Mouse (Mus musculus) embryonic facial prominence, embryonic 12.5 days (tissue): ENCODE results near the gene Dclk1. TPM values are rescaled to one million over a fixed set of nuclear protein-coding genes. Genes with fewer than 3 reads are reported as not detected.

Experiments used
- ATAC-seq: fragments of 200-750 bp; cut with Nextera tagmentation; 2 replicates; pipeline ENCODE4 v1.8.0; 2017; ENCODE audit not compliant: insufficient number of reproducible peaks, insufficient read depth, low FRiP score, low TSS enrichment
- H3K27ac ChIP-seq: fragments of 300-500 bp; sonication (generic); 2 replicates; pipeline ENCODE4 v1.5.1; 2016; ENCODE audit warnings: mild to moderate bottlenecking
- H3K27me3 ChIP-seq: fragments of 300-500 bp; sonication (generic); 2 replicates; pipeline ENCODE4 v1.6.1; 2016; ENCODE audit warnings: mild to moderate bottlenecking, moderate library complexity
- H3K36me3 ChIP-seq: fragments of 300-500 bp; sonication (generic); 2 replicates; pipeline ENCODE4 v1.6.1; 2016; ENCODE audit warnings: mild to moderate bottlenecking
- H3K4me1 ChIP-seq: fragments of 300-500 bp; sonication (generic); 2 replicates; pipeline ENCODE4 v1.6.1; 2016
- H3K4me2 ChIP-seq: fragments of 300-500 bp; sonication (generic); replicated peaks from 2 replicates; pipeline ENCODE4 v1.6.1; 2016; ENCODE audit warnings: mild to moderate bottlenecking, moderate library complexity
- H3K4me3 ChIP-seq: fragments of 300-500 bp; sonication (generic); 2 replicates; pipeline ENCODE4 v1.5.1; 2016; ENCODE audit warnings: mild to moderate bottlenecking
- H3K9ac ChIP-seq: fragments of 300-500 bp; sonication (generic); 2 replicates; pipeline ENCODE4 v1.6.1; 2016; ENCODE audit warnings: mild to moderate bottlenecking, moderate library complexity
- H3K9me3 ChIP-seq: fragments of 300-500 bp; sonication (generic); 2 replicates; pipeline ENCODE4 v1.6.1; 2016; ENCODE audit warnings: mild to moderate bottlenecking, moderate library complexity
- WGBS: fragments of 180-500 bp; shearing (Covaris S2); methylation state at CpG from one replicate; pipeline ENCODE4 v1.1.7; 2016; 5-methylcytosine and 5-hydroxymethylcytosine counted together
- polyA plus RNA-seq: library from polyadenylated mRNA; unstranded; fragments of >200 nt; fragmentation: Nextera tagmentation; extraction: Ambion mirVana; gene quantifications from 2 replicates; pipeline ENCODE4 v1.2.1, GENCODE M21; 2016

The Dclk1 gene
- polyA plus RNA-seq, 1 experiment from 2014 or later = 68.6 TPM

DNA sequence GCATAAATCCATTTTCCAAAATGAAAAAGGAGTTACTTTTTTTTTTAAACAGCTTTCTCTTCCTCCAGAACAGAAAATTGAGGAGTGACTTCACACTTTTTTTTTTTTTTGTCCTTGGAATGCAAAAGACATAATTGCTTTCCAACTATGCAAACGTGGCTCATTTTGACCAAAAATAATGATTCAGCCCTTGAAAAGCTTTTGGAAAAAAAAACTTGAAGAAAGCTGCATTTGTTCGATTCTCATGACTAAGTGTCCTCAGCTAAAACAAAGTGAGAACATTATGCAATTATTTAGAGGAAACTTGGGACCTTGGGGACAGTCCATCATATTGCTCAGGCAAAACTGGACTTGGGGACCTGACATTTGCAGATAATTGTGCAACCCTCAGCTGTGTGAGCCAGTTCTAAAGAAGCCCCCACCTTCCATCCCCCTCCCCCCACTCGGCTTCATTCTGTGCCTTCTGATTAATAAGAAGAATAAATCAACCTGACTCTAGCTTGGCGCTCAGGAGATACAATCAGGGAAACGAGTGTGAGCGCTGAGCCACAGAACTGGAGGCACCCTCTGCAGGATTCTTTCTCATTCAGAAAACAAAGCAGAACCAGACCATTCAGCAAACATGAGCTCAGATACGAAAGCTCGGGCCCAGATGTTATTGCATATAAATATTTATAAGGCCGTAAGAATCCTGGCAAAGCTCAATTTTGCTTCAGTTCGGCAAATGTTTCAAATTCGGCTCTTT lies 329.6 kb downstream of the Dclk1 start:
- Histone ChIP-seq H3K36me3 (no peaks in the 10 kb centered on the region), H3K27me3 (no peaks in the 10 kb centered on the region), H3K9ac (no peak overlapping the region), H3K9me3 (no peaks in the 10 kb centered on the region), H3K27ac (0 out of 2 replicates have a peak overlapping the region, but pooled peaks have one; percentile 26), H3K4me1 (0 out of 2 replicates have a peak, but pooled peaks cover 8% of the 10 kb centered on the region), H3K4me3 (no peak overlapping the region), H3K4me2 (no peak overlapping the region)
- no peak for ATAC-seq
- 50% methylated on average over 11 of the region's 11 CpGs for WGBS

DNA sequence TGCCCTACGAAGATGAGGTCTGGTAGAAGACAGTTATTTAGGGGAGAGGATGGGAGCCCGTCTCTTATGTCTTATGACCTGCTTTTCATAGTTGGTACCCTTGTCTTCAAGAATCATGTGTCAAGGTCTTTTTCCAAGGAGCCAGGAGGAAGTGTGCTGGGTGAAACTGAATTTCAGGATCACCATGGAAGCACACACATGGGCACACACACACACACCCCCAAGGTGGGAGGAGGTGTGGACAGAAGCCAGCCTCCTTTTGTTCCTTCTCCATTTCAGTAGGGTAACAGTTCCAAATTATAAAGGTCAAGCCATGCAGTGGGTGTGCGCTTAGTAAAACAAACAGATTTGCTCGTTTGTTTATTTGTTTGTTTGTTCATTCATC lies 330.1 kb downstream of the Dclk1 start:
- no peak for ATAC-seq
- 0 out of 2 replicates have a peak, but pooled peaks cover 8% of the 10 kb centered on the region for H3K4me1 ChIP-seq
- no peaks in the 10 kb centered on the region for H3K9me3 ChIP-seq
- H3K4me2 ChIP-seq = no peak overlapping the region
- no peak overlapping the region for H3K4me3 ChIP-seq
- H3K27me3 ChIP-seq = no peaks in the 10 kb centered on the region
- H3K27ac ChIP-seq = 0 out of 2 replicates have a peak overlapping the region, but pooled peaks have one; percentile 26
- 66% methylated on average over 4 of the region's 4 CpGs for WGBS
- no peaks in the 10 kb centered on the region for H3K36me3 ChIP-seq
- no peak overlapping the region for H3K9ac ChIP-seq

DNA sequence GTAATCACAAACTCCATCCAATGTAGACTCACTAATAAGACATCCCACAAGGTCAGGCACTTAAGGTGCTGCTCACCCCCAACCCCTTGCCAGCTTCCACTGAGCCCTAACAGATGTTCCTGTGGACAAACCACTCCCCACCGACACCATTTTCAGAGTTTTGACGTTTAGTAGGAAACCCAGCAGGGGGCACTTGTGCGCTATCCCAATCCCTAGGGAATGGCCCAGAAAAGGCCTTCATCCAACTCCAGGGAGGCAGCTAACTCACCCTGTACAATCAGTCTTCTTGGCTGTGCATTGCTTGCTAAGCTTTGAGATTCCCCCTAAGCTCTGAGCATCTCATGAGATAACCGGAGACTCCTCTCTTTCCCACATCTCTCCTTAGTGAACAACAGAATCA lies 331.8 kb downstream of the Dclk1 start:
- no peaks in the 10 kb centered on the region for H3K36me3 ChIP-seq
- ATAC-seq = no peak
- H3K27me3 ChIP-seq = no peaks in the 10 kb centered on the region
- H3K9me3 ChIP-seq = no peaks in the 10 kb centered on the region
- no peak overlapping the region for H3K27ac ChIP-seq
- H3K4me3 ChIP-seq = no peak overlapping the region
- 47% methylated on average over 4 of the region's 4 CpGs for WGBS
- 0 out of 2 replicates have a peak, but pooled peaks cover 8% of the 10 kb centered on the region for H3K4me1 ChIP-seq
- H3K4me2 ChIP-seq = no peak overlapping the region
- no peak overlapping the region for H3K9ac ChIP-seq

DNA sequence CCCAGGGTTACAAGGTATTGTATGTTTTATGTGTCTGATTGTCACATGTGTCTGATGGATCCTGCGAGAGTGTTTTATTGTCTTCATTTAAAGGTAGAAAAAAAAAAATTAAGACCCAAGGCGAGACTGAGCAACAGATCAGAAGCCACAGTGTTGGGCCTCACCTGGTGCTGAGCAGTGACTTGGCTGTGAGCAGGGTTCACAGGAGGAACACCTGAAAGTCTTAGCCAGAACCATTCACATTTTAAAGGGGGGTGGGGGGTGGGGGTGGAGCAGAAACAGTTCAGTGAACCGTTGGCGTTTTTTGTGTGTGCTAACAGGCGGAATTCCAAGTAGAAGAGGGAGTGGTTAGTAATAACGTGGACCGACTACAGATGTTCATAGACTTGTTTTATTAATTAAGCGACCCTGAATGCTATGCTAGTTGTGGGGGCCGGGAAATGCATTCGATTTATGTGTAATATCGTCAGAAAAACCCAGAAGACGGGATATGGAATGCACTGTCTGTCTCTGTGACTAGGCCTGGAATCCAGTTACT lies 345.3 kb downstream of the Dclk1 start:
- no peaks in the 10 kb centered on the region for H3K9me3 ChIP-seq
- no peak overlapping the region for H3K9ac ChIP-seq
- no peak overlapping the region for H3K4me2 ChIP-seq
- peaks cover 37% of the 10 kb centered on the region for H3K4me1 ChIP-seq
- H3K27me3 ChIP-seq = no peaks in the 10 kb centered on the region
- H3K4me3 ChIP-seq = no peak overlapping the region
- peak overlapping the region; percentile 81 for H3K27ac ChIP-seq
- H3K36me3 ChIP-seq = no peaks in the 10 kb centered on the region
- WGBS = 21% methylated on average over 12 of the region's 12 CpGs
- no peak; the same call in 1 of the 2 replicates for ATAC-seq

DNA sequence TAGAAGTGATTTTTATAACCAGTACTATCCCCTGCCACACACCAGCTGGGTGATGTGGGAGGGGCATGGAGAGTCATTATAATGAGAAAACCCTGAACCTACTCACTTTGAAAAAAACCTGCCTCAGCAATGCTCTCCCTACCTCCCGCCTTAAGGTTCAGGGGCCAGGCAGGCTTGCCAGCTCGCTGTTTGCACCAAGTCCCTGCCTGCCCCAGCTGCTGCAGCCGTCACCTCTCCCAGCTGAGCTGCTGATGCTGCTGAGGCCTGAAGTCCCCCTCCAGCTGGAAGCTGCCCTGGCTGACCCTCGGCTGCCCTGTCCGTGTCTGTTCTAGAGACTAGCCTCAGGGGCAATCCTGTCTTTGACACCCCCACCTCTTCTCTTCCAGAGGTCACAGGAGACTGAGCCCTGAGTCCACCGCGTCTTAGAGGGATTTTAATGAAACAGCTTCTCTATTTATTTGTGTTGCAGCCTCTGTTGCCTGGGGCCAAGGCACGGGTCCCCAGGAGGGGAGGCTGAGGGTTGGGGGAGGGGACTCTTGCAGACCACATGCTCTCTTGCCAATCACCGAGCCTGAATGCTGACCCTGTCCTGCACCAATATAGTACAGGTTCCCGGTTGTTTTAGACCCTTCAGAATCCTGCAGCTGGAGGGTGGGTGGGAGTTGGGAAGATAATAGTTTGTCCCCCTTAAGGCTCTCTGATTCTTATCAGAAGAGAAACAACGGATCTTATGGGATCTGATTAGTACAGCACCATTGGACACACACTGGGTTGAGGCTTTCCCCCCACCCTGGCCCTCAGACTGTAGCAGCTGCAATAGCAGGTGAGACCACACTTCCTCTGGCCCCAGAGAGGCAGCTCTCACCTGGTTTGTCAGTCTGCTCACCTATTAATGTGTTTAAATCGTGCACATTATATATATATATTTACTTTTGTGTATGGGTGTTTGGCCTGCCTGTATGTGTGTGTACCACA lies 346.1 kb downstream of the Dclk1 start:
- Histone ChIP-seq H3K9me3 (no peaks in the 10 kb centered on the region), H3K4me1 (peaks cover 37% of the 10 kb centered on the region), H3K4me2 (peak overlapping the region; percentile 9; the same call in 1 of the 2 replicates), H3K27ac (peak overlapping the region; percentile 81), H3K27me3 (no peaks in the 10 kb centered on the region), H3K4me3 (no peak overlapping the region), H3K9ac (peak overlapping the region; percentile 30; the same call in 1 of the 2 replicates), H3K36me3 (no peaks in the 10 kb centered on the region)
- 6% methylated on average over 12 of the region's 12 CpGs for WGBS
- peak; percentile 73 for ATAC-seq

Other genes with a start within 250 kb of the Dclk1 start
- 2.8 and 3.1 TPM in 2 replicates for gene Ccna1, start 186.9 kb upstream of the Dclk1 start, polyA plus RNA-seq
- gene Spg20, start 130.3 kb upstream of the Dclk1 start, polyA plus RNA-seq = 82.4 and 86.5 TPM in 2 replicates
- 0.08 and 0.10 TPM in 2 replicates for gene Ccdc169, start 105.0 kb upstream of the Dclk1 start, polyA plus RNA-seq
- not detected in 2 replicates for gene Sohlh2, start 60.3 kb upstream of the Dclk1 start, polyA plus RNA-seq
- gene Gm21954, start 229.8 kb downstream of the Dclk1 start, polyA plus RNA-seq = not detected in 2 replicates